Comparison of ENCODE assay signal across 22 mouse cellular contexts in the genomic region with DNA sequence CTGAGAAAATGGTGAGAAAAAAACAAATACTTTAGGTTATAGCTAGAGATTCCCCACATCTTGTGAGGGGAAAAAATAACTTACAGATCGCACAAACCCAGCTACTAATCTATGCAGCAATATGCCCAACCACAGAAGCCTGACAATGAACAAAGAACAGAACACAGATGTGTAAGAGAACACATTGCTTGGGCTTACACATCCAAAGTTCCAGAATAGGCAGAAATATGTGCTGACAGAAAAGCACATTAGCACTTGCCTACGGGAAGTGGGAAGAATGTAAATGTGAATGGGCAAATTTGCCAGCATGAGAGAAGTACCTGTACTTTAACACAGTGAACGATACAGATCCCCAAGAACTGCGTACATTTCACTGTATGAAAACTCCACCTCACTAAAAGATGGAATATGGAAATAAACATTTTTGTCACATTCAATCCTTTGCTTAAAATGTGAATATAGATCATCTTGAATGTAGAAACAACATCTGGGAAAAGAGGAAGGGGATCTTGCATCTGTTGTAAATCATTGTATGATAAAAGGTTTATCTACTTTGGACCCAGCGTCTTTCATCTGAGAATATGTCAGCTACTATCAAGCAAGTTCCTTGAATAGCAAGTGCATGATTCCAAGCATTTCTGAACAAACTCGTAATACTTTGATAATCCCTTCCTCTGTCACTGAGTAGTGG.
DNase-seq lines count a peak whose midpoint lies in the region; ATAC-seq and TF ChIP-seq lines count a peak whose summit lies in the region.
"Had no signal": no experiment of that assay in that cellular context is flagged by ENCODE, and none has a peak within 500 bp of the region (broad histone marks: within the 10 kb centered on the region; RNA-seq: fewer than 3 reads in every experiment).

No protein-coding gene starts in this region.

- H3K36me3 ChIP-seq in heart, embryonic 14.5 days (ENCODE audit: control insufficient read depth, insufficient read depth, low read length) = no peaks in the 10 kb centered on the region
- H3K36me3 ChIP-seq in myocyte (ENCODE audit: control insufficient read depth, insufficient read depth) = no peaks in the 10 kb centered on the region
- H3K36me3 ChIP-seq: forebrain, embryonic 15.5 days; kidney, embryonic 15.5 days; limb, embryonic 15.5 days; midbrain, embryonic 13.5 days had no signal

- no peak for DNase-seq in gastrocnemius, adult 2 months
- no peak for DNase-seq in gastrocnemius, postnatal 25 days
- DNase-seq in heart, adult 18-20 months = no peak
- DNase-seq in layer of hippocampus, adult 9-10 months (ENCODE audit: low spot score) = peak; percentile 6
- DNase-seq in layer of hippocampus, postnatal 36 days = no peak
- DNase-seq: adrenal gland, postnatal 25 days; cerebellum, adult 9-10 months; kidney, postnatal 36 days; left cerebral cortex, postnatal 4 days; lung, embryonic 14.5 days; right cerebral cortex, postnatal 14 days; spleen, adult 18-20 months had no signal

- H3K4me3 ChIP-seq in gastrocnemius, adult 2 months = no peak overlapping the region
- H3K4me3 ChIP-seq in heart, embryonic 14.5 days (ENCODE audit: control insufficient read depth in 1 of 2, insufficient read depth in 1 of 2, low read depth in 1 of 2, low read length in 2 of 2) = no peak overlapping the region
- no peak overlapping the region for H3K4me3 ChIP-seq in myocyte
- H3K4me3 ChIP-seq: forebrain, embryonic 15.5 days; kidney, embryonic 15.5 days; limb, embryonic 15.5 days; megakaryocyte, embryonic 14.5 days; midbrain, embryonic 13.5 days had no signal

- H3K27ac ChIP-seq in gastrocnemius, adult 2 months = peak overlapping the region; percentile 78
- peak overlapping the region in 1 of 2 experiments; percentile 33; a peak in 3 of 4 replicates for H3K27ac ChIP-seq in heart, embryonic 14.5 days (replicated peaks in 1 of 2; ENCODE audit: control insufficient read depth in 1 of 2, insufficient read depth in 1 of 2, low read depth in 2 of 2, low read length in 2 of 2)
- H3K27ac ChIP-seq: forebrain, embryonic 15.5 days; kidney, embryonic 15.5 days; limb, embryonic 15.5 days; liver, embryonic 14.5 days; midbrain, embryonic 13.5 days had no signal

- peaks cover 3 to 15% of the 10 kb centered on the region in 2 experiments for H3K4me1 ChIP-seq in heart, embryonic 14.5 days (ENCODE audit: control insufficient read depth in 2 of 2, insufficient read depth in 2 of 2, low read length in 2 of 2)
- H3K4me1 ChIP-seq: forebrain, embryonic 15.5 days; kidney, embryonic 15.5 days; limb, embryonic 15.5 days; megakaryocyte, embryonic 14.5 days; midbrain, embryonic 13.5 days had no signal

- H3K9me3 ChIP-seq in heart, embryonic 14.5 days (ENCODE audit: control insufficient read depth, low read length) = no peaks in the 10 kb centered on the region
- H3K9me3 ChIP-seq: forebrain, embryonic 15.5 days; kidney, embryonic 15.5 days; limb, embryonic 15.5 days; megakaryocyte, embryonic 14.5 days; midbrain, embryonic 13.5 days had no signal

- TF ChIP-seq CTCF in gastrocnemius, adult 2 months (IDR thresholded peaks at IDR 0.05) = no peak

- TF ChIP-seq POLR2A in myocyte (IDR thresholded peaks at IDR 0.05; ENCODE audit: insufficient read length, low read depth) = no peak

- no peaks in the 10 kb centered on the region for H3K27me3 ChIP-seq in heart, embryonic 14.5 days (ENCODE audit: control insufficient read depth, insufficient read depth, low read length)
- H3K27me3 ChIP-seq in myocyte (ENCODE audit: control insufficient read depth, insufficient read depth, insufficient read length) = no peaks in the 10 kb centered on the region
- H3K27me3 ChIP-seq: forebrain, embryonic 15.5 days; kidney, embryonic 15.5 days; limb, embryonic 15.5 days; megakaryocyte, embryonic 14.5 days; midbrain, embryonic 13.5 days had no signal

- no peak overlapping the region for H3K9ac ChIP-seq in heart, embryonic 14.5 days (ENCODE audit: low read length)
- H3K9ac ChIP-seq: forebrain, embryonic 15.5 days; kidney, embryonic 15.5 days; limb, embryonic 15.5 days; liver, embryonic 14.5 days; lung, embryonic 14.5 days; midbrain, embryonic 13.5 days had no signal

- peak overlapping the region; percentile 32 for H3K4me2 ChIP-seq in heart, embryonic 14.5 days (ENCODE audit: low read length)
- H3K4me2 ChIP-seq in myocyte (ENCODE audit: low read depth) = peak overlapping the region; percentile 20
- H3K4me2 ChIP-seq: forebrain, embryonic 15.5 days; kidney, embryonic 15.5 days; limb, embryonic 15.5 days; lung, embryonic 14.5 days; midbrain, embryonic 13.5 days had no signal

- WGBS in heart, embryonic 14.5 days = 34% methylated on average over 6 of the region's 6 CpGs

- intact Hi-C loops in gastrocnemius, adult 2 months (cut with DNase I) = loop anchor here (10.0 kb wide), 1 partner anchor 121 kb away; a partner anchor contains a TSS

- no peak overlapping the region for H3ac ChIP-seq in myocyte (ENCODE audit: control insufficient read depth, insufficient read length)

- no peak for ATAC-seq in heart, embryonic 14.5 days (ENCODE audit: insufficient number of reproducible peaks, insufficient read depth, low FRiP score, low read depth)
- ATAC-seq: CD4-positive, CD25-positive, alpha-beta regulatory T cell, adult 4 months; forebrain, embryonic 15.5 days; intestine, postnatal 0 days; midbrain, embryonic 13.5 days had no signal

- H3K79me2 ChIP-seq in myocyte (ENCODE audit: control insufficient read depth, insufficient read depth) = no peaks in the 10 kb centered on the region

TF ChIP-seq in myocyte, 11 proteins besides CTCF, POLR2A, EP300 and RAD21:
- no peak for TF ChIP-seq MAX (IDR thresholded peaks at IDR 0.05; ENCODE audit: low read depth)
- no peak for TF ChIP-seq REST (IDR thresholded peaks at IDR 0.05; ENCODE audit: insufficient read depth, insufficient read length)
- TF ChIP-seq TCF12 (IDR thresholded peaks at IDR 0.05; ENCODE audit: insufficient read depth, poor library complexity, severe bottlenecking) = no peak
- TF ChIP-seq USF1 (IDR thresholded peaks at IDR 0.05; ENCODE audit: low read depth) = no peak
- TF ChIP-seq SRF (IDR thresholded peaks at IDR 0.05; ENCODE audit: control insufficient read depth, insufficient read length, low read depth) = no peak
- no peak for TF ChIP-seq POLR2AphosphoS2 (IDR thresholded peaks at IDR 0.05; ENCODE audit: insufficient read length, low read depth)
- TF ChIP-seq E2F4 (IDR thresholded peaks at IDR 0.05; ENCODE audit: insufficient read depth) = no peak
- no peak for TF ChIP-seq CEBPB (IDR thresholded peaks at IDR 0.05; ENCODE audit: insufficient read depth, poor library complexity, severe bottlenecking)
- TF ChIP-seq MYOG (IDR thresholded peaks at IDR 0.05; ENCODE audit: control insufficient read depth in 1 of 3, insufficient read depth in 1 of 3, insufficient read length in 2 of 3, low read depth in 2 of 3) = no peak
- TF ChIP-seq MYOD1 (IDR thresholded peaks at IDR 0.05; ENCODE audit: control insufficient read depth in 1 of 3, insufficient read length in 2 of 3, low read depth in 2 of 3) = no peak
- no peak for TF ChIP-seq TCF3 (IDR thresholded peaks at IDR 0.05; ENCODE audit: insufficient read length, low read depth)
